ENCODE assay signal across 17 mouse cellular contexts in genomic region chr17:65710576-65710975, GRCm38 (mm10).
DNase-seq lines count a peak whose midpoint lies in the region; ATAC-seq and TF ChIP-seq lines count a peak whose summit lies in the region.
"Had no signal": no experiment of that assay in that cellular context is flagged by ENCODE, and none has a peak within 500 bp of the region (broad histone marks: within the 10 kb centered on the region; RNA-seq: fewer than 3 reads in every experiment).

No protein-coding gene starts in this region.

- peaks cover 21% of the 10 kb centered on the region for H3K36me3 ChIP-seq in heart, embryonic 10.5 days
- no peaks in the 10 kb centered on the region for H3K36me3 ChIP-seq in liver, adult 2 months (ENCODE audit: control insufficient read depth, insufficient read depth, low read length)
- H3K36me3 ChIP-seq in liver, embryonic 11.5 days (ENCODE audit: control insufficient read depth, insufficient read depth, low read length): no peaks in the 10 kb centered on the region
- peaks cover 30% of the 10 kb centered on the region for H3K36me3 ChIP-seq in embryonic facial prominence, embryonic 10.5 days (replicated peaks)

- H3K4me3 ChIP-seq in heart, embryonic 10.5 days: no peak overlapping the region
- H3K4me3 ChIP-seq in liver, adult 2 months (ENCODE audit: insufficient read depth, low read depth, low read length): no peak overlapping the region
- H3K4me3 ChIP-seq in liver, embryonic 11.5 days (ENCODE audit: low read depth, low read length): no peak overlapping the region
- H3K4me3 ChIP-seq in embryonic facial prominence, embryonic 10.5 days: no peak overlapping the region
- H3K4me3 ChIP-seq: forebrain, embryonic 13.5 days; hindbrain, embryonic 13.5 days had no signal

- peaks cover 5% of the 10 kb centered on the region; the same call in 1 of the 2 replicates for H3K9me3 ChIP-seq in heart, embryonic 10.5 days
- H3K9me3 ChIP-seq in liver, embryonic 11.5 days (ENCODE audit: control insufficient read depth, low read length): peaks cover 5% of the 10 kb centered on the region; the same call in 1 of the 2 replicates
- H3K9me3 ChIP-seq in embryonic facial prominence, embryonic 10.5 days: peaks cover 14% of the 10 kb centered on the region

- H3K27me3 ChIP-seq in heart, embryonic 10.5 days (ENCODE audit: insufficient read depth, poor library complexity, severe bottlenecking): no peaks in the 10 kb centered on the region
- no peaks in the 10 kb centered on the region for H3K27me3 ChIP-seq in liver, adult 2 months (ENCODE audit: control insufficient read depth, insufficient read depth, low read length)
- no peaks in the 10 kb centered on the region for H3K27me3 ChIP-seq in liver, embryonic 11.5 days (replicated peaks; ENCODE audit: control insufficient read depth, insufficient read depth, low read length)
- no peaks in the 10 kb centered on the region for H3K27me3 ChIP-seq in embryonic facial prominence, embryonic 10.5 days (replicated peaks; ENCODE audit: low read depth, poor library complexity, severe bottlenecking)
- H3K27me3 ChIP-seq: forebrain, embryonic 13.5 days; hindbrain, embryonic 13.5 days had no signal

- no peak for ATAC-seq in liver, embryonic 11.5 days (replicated peaks; ENCODE audit: low FRiP score)
- ATAC-seq: forebrain, embryonic 13.5 days; forebrain, postnatal 0 days had no signal

- peak; percentile 62 for DNase-seq in heart, embryonic 10.5 days (ENCODE audit: low spot score)
- no peak for DNase-seq in heart, postnatal 4 days
- peak; percentile 25 for DNase-seq in liver, adult 2 months (ENCODE audit: extremely low read depth, low read depth, low spot score)
- no peak for DNase-seq in liver, embryonic 11.5 days (ENCODE audit: low spot score)
- peak; percentile 69 for DNase-seq in kidney, postnatal 14 days
- DNase-seq in urinary bladder, postnatal 10 days (ENCODE audit: low spot score): no peak
- no peak for DNase-seq in embryonic facial prominence, embryonic 10.5 days (ENCODE audit: low spot score)
- DNase-seq in natural killer cell, adult 2 months (ENCODE audit: low spot score in 2 of 2): no peak
- DNase-seq: adrenal gland, postnatal 10 days; cerebellum, adult 18-20 months; cerebellum, adult 9-11 months; cerebellum, postnatal 36 days; forebrain, postnatal 0 days; gastrocnemius, postnatal 14 days; heart, postnatal 10 days had no signal

- no peak overlapping the region for H3K27ac ChIP-seq in heart, embryonic 10.5 days
- H3K27ac ChIP-seq in liver, adult 2 months (replicated peaks; ENCODE audit: insufficient read depth, low read depth, low read length): peak overlapping the region; percentile 59; the same call in 1 of the 2 replicates
- no peak overlapping the region for H3K27ac ChIP-seq in liver, embryonic 11.5 days (ENCODE audit: low read depth, low read length)
- H3K27ac ChIP-seq in embryonic facial prominence, embryonic 10.5 days (replicated peaks): no peak overlapping the region
- H3K27ac ChIP-seq: forebrain, embryonic 13.5 days; hindbrain, embryonic 13.5 days had no signal

- no peaks in the 10 kb centered on the region for H3K79me2 ChIP-seq in liver, adult 2 months (ENCODE audit: control insufficient read depth, insufficient read depth, low read length)

- H3K9ac ChIP-seq in liver, adult 2 months (ENCODE audit: low read depth, low read length): no peak overlapping the region
- no peak overlapping the region for H3K9ac ChIP-seq in liver, embryonic 11.5 days (ENCODE audit: low read depth, low read length)
- H3K9ac ChIP-seq: forebrain, embryonic 13.5 days; forebrain, postnatal 0 days; hindbrain, embryonic 13.5 days had no signal

- H3K4me2 ChIP-seq in liver, embryonic 11.5 days: no peak overlapping the region
- H3K4me2 ChIP-seq: forebrain, embryonic 13.5 days; hindbrain, embryonic 13.5 days had no signal

- 91% methylated on average over 11 of the region's 11 CpGs for WGBS in heart, embryonic 10.5 days
- WGBS in liver, adult 2 months: 84% methylated on average over 11 of the region's 11 CpGs
- 87% methylated on average over 11 of the region's 11 CpGs for WGBS in liver, embryonic 11.5 days
- 92% methylated on average over 11 of the region's 11 CpGs for WGBS in embryonic facial prominence, embryonic 10.5 days

- TF ChIP-seq CTCF in liver, adult 2 months (IDR thresholded peaks at IDR 0.05; ENCODE audit: low read depth, low read length): no peak

- H3K4me1 ChIP-seq in heart, embryonic 10.5 days: no peaks in the 10 kb centered on the region
- no peaks in the 10 kb centered on the region for H3K4me1 ChIP-seq in liver, adult 2 months (ENCODE audit: control insufficient read depth, insufficient read depth, low read length)
- no peaks in the 10 kb centered on the region for H3K4me1 ChIP-seq in liver, embryonic 11.5 days (replicated peaks; ENCODE audit: control insufficient read depth, insufficient read depth, low read length)
- H3K4me1 ChIP-seq in embryonic facial prominence, embryonic 10.5 days: no peaks in the 10 kb centered on the region
- H3K4me1 ChIP-seq: forebrain, embryonic 13.5 days; hindbrain, embryonic 13.5 days had no signal

- TF ChIP-seq POLR2A in liver, adult 2 months (IDR thresholded peaks at IDR 0.05; ENCODE audit: extremely low read depth, insufficient read depth, low read length): no peak

Comparison
In these comparisons a context has a peak if more than half of its experiments do, and no peak if none do; other contexts are left out.
1. DNase-seq: peak in heart, embryonic 10.5 days (single experiment), liver, adult 2 months (single experiment) and kidney, postnatal 14 days (single experiment); none in heart, postnatal 4 days (single experiment), liver, embryonic 11.5 days (single experiment), urinary bladder, postnatal 10 days (single experiment), embryonic facial prominence, embryonic 10.5 days (single experiment) and natural killer cell, adult 2 months (0 of 2).